Mouse (Mus musculus) layer of hippocampus, postnatal 10 days (tissue): ENCODE results near the gene Arg2. TPM values are rescaled to one million over a fixed set of nuclear protein-coding genes. Genes with fewer than 3 reads are reported as not detected.
"Not testable (repeated sequence)": the region's sequence is repeated elsewhere in the genome, so short reads cannot be mapped to it uniquely, and the experiment has no call there.

ENCODE experiments used
- DNase-seq, 2 experiments: peaks; one replicate each; pipeline ENCODE4 v3.0.0; 2021; ENCODE audit warnings: low spot score in 2 of 2
- total RNA-seq, 2 experiments: library from RNA; stranded (reverse); gene quantifications; 2 replicates each; pipeline ENCODE4 v1.2.3; 2021

The Arg2 gene
- total RNA-seq, 2 experiments from 2014 or later: 10.4 to 11.4 TPM

- no peak for DNase-seq
Observed at GRCm38 (mm10) chr12:79170421-79170820, 39.8 kb downstream of the Arg2 start.

- peak in 1 of 2 experiments; percentile 12 for DNase-seq
Observed at GRCm38 (mm10) chr12:79171269-79171995, 40.9 kb downstream of the Arg2 start.

- peak; percentile 90 to 92 for DNase-seq
Observed at GRCm38 (mm10) chr12:79172019-79172941, 41.7 kb downstream of the Arg2 start, which contains the start of gene Vti1b. TSS of gene Vti1b (minus strand) at chr12:79172667.

- DNase-seq: peak in 1 of 2 experiments; percentile 18
Observed at GRCm38 (mm10) chr12:79173721-79174120, 43.1 kb downstream of the Arg2 start.

GRCm38 (mm10) chr12:79175998-79176397 is 45.4 kb downstream of the Arg2 start:
- no peak for DNase-seq

GRCm38 (mm10) chr12:79185160-79185559 is 54.6 kb downstream of the Arg2 start:
- DNase-seq: not testable (repeated sequence)

GRCm38 (mm10) chr12:79190931-79191673 is 60.5 kb downstream of the Arg2 start:
- peak; percentile 52 to 63 for DNase-seq

GRCm38 (mm10) chr12:79191701-79192100 is 61.1 kb downstream of the Arg2 start:
- DNase-seq: peak; percentile 72 to 76

- DNase-seq: no peak
Observed at GRCm38 (mm10) chr12:79192193-79192592, 61.6 kb downstream of the Arg2 start, which contains the start of gene Rdh11. TSS of gene Rdh11 (minus strand) at chr12:79192293.

- DNase-seq: peak; percentile 75 to 81
Observed at GRCm38 (mm10) chr12:79193441-79193840, 62.9 kb downstream of the Arg2 start.

- no peak for DNase-seq
Observed at GRCm38 (mm10) chr12:79197105-79197504, 66.5 kb downstream of the Arg2 start.

- no peak for DNase-seq
Observed at GRCm38 (mm10) chr12:79201882-79202281, 71.3 kb downstream of the Arg2 start.

Other genes starting within 250 kb of the Arg2 start
- under 1 TPM; 0.30 to 0.56 TPM for gene Plek2, start 223.8 kb upstream of the Arg2 start, total RNA-seq
- gene Tmem229b, start 123.2 kb upstream of the Arg2 start, total RNA-seq: 10 to 100 TPM; 88.7 to 96.9 TPM
- 1 to 10 TPM; 2.6 to 2.9 TPM for gene Plekhh1, start 101.6 kb upstream of the Arg2 start, total RNA-seq
- 10 to 100 TPM in 1 of 2 experiments, 1 to 10 TPM in 1; 9.9 to 10.8 TPM for gene Pigh, start 41.1 kb upstream of the Arg2 start, total RNA-seq
- 100 to 1,000 TPM; 137 to 139 TPM for gene Vti1b, start 41.9 kb downstream of the Arg2 start, total RNA-seq
- 10 to 100 TPM; 30.0 to 30.5 TPM for gene Rdh11, start 61.5 kb downstream of the Arg2 start, total RNA-seq
- 1 to 10 TPM; 1.6 to 2.0 TPM for gene Rdh12, start 78.1 kb downstream of the Arg2 start, total RNA-seq
- gene Zfyve26, start 165.5 kb downstream of the Arg2 start, total RNA-seq: 10 to 100 TPM; 23.8 to 26.4 TPM
- under 1 TPM; 0.47 to 0.69 TPM for gene Rad51b, start 166.5 kb downstream of the Arg2 start, total RNA-seq